Comparison of ENCODE assay signal across 9 mouse cellular contexts in genomic region chr10:127516576-127517260, GRCm38 (mm10). TPM values are rescaled to one million over a fixed set of nuclear protein-coding genes. Genes with fewer than 3 reads are reported as not detected.
DNase-seq lines count a peak whose midpoint lies in the region; ATAC-seq and TF ChIP-seq lines count a peak whose summit lies in the region.
"Had no signal": no experiment of that assay in that cellular context is flagged by ENCODE, and none has a peak within 500 bp of the region (broad histone marks: within the 10 kb centered on the region; RNA-seq: fewer than 3 reads in every experiment).

No protein-coding gene starts in this region.

- H3K36me3 ChIP-seq in kidney, adult 2 months (ENCODE audit: control insufficient read depth, insufficient read depth, low read length), result 0 out of 2 replicates have a peak, but pooled peaks cover 1% of the 10 kb centered on the region
- peaks cover 40% of the 10 kb centered on the region for H3K36me3 ChIP-seq in heart, embryonic 10.5 days
- no peaks in the 10 kb centered on the region for H3K36me3 ChIP-seq in midbrain, embryonic 15.5 days (replicated peaks)

- peak overlapping the region; percentile 15; the same call in 1 of the 2 replicates for H3K4me2 ChIP-seq in midbrain, embryonic 15.5 days

- TF ChIP-seq CTCF in kidney, adult 2 months (conservative IDR thresholded peaks at IDR 0.05; ENCODE audit: insufficient read depth, insufficient read length, low read depth, low read length), result no peak

- DNase-seq in kidney, adult 2 months, result peak; percentile 46
- DNase-seq in kidney, adult 9 months, result no peak
- DNase-seq in heart, embryonic 10.5 days (ENCODE audit: low spot score), result no peak
- peak; percentile 62 to 73 for DNase-seq in kidney, postnatal 25 days
- no peak for DNase-seq in urinary bladder, postnatal 10 days (ENCODE audit: low spot score)
- DNase-seq in thymus, postnatal 10 days (ENCODE audit: low spot score in 2 of 2), result no peak

- no peaks in the 10 kb centered on the region for H3K9me3 ChIP-seq in heart, embryonic 10.5 days
- H3K9me3 ChIP-seq in midbrain, embryonic 15.5 days, result no peaks in the 10 kb centered on the region

- WGBS in kidney, adult 2 months, result 31% methylated on average over 30 of the region's 30 CpGs
- WGBS in heart, embryonic 10.5 days, result 5% methylated on average over 30 of the region's 30 CpGs
- WGBS in midbrain, embryonic 15.5 days, result 7% methylated on average over 30 of the region's 30 CpGs

- no peak overlapping the region; the same call in 1 of the 2 replicates for H3K4me3 ChIP-seq in kidney, adult 2 months (ENCODE audit: insufficient read depth, low read depth, low read length)
- peak overlapping the region; percentile 49 for H3K4me3 ChIP-seq in heart, embryonic 10.5 days
- no peak overlapping the region for H3K4me3 ChIP-seq in midbrain, embryonic 15.5 days

- H3K9ac ChIP-seq in midbrain, embryonic 15.5 days, result peak overlapping the region; percentile 6; the same call in 1 of the 2 replicates

- H3K27me3 ChIP-seq in kidney, adult 2 months (replicated peaks; ENCODE audit: control insufficient read depth, insufficient read depth, low read length), result no peaks in the 10 kb centered on the region
- H3K27me3 ChIP-seq in heart, embryonic 10.5 days (ENCODE audit: insufficient read depth, poor library complexity, severe bottlenecking), result peaks cover 74% of the 10 kb centered on the region
- H3K27me3 ChIP-seq in midbrain, embryonic 15.5 days (replicated peaks), result peaks cover 16% of the 10 kb centered on the region; the same call in 1 of the 2 replicates

- H3K4me1 ChIP-seq in kidney, adult 2 months (ENCODE audit: control insufficient read depth, insufficient read depth, low read length), result peaks cover 15% of the 10 kb centered on the region; the same call in 1 of the 2 replicates
- H3K4me1 ChIP-seq in heart, embryonic 10.5 days, result peaks cover 76% of the 10 kb centered on the region
- peaks cover 69% of the 10 kb centered on the region for H3K4me1 ChIP-seq in midbrain, embryonic 15.5 days

- no peak for ATAC-seq in midbrain, embryonic 15.5 days (replicated peaks)
- ATAC-seq in cerebellum, adult (ENCODE audit: insufficient number of reproducible peaks, low FRiP score, low TSS enrichment), result no peak

- no peak overlapping the region; the same call in 1 of the 2 replicates for H3K27ac ChIP-seq in kidney, adult 2 months (ENCODE audit: insufficient read depth, low read depth, low read length)
- peak overlapping the region; percentile 75 for H3K27ac ChIP-seq in heart, embryonic 10.5 days
- no peak overlapping the region for H3K27ac ChIP-seq in midbrain, embryonic 15.5 days
- H3K27ac ChIP-seq: macrophage had no signal

- no peak for TF ChIP-seq POLR2A in kidney, adult 2 months (IDR thresholded peaks at IDR 0.05; ENCODE audit: low read depth, low read length)

RNA-seq across cellular contexts. Expression of gene Ndufa4l2, which starts 2.0 kb away (rescaled TPM):
- polyA plus RNA-seq in kidney, adult 2 months (2012; rRNA removed), result 24.4 and 27.4 TPM in 2 replicates
- 7.8 and 9.0 TPM in 2 replicates for polyA plus RNA-seq in heart, embryonic 10.5 days (2016; fragmentation: Nextera tagmentation; extraction: Ambion mirVana)
- 22.1 and 23.1 TPM in 2 replicates for polyA plus RNA-seq in midbrain, embryonic 15.5 days (2015; fragmentation: Nextera tagmentation; extraction: Ambion mirVana)
- polyA plus RNA-seq: macrophage had no signal

RNA-seq across cellular contexts. Expression of gene Shmt2, which starts 5.5 kb away (rescaled TPM):
- polyA plus RNA-seq in kidney, adult 2 months (2012; rRNA removed), result 232 and 274 TPM in 2 replicates
- 101 and 126 TPM in 2 replicates for polyA plus RNA-seq in heart, embryonic 10.5 days (2016; fragmentation: Nextera tagmentation; extraction: Ambion mirVana)
- 49.4 and 50.7 TPM in 2 replicates for polyA plus RNA-seq in midbrain, embryonic 15.5 days (2015; fragmentation: Nextera tagmentation; extraction: Ambion mirVana)

RNA-seq across cellular contexts. Expression of gene Stac3, which starts 15.2 kb away (rescaled TPM):
- 1.2 and 3.0 TPM in 2 replicates for polyA plus RNA-seq in kidney, adult 2 months (2012; rRNA removed)
- polyA plus RNA-seq in heart, embryonic 10.5 days (2016; fragmentation: Nextera tagmentation; extraction: Ambion mirVana), result 0.22 and 0.84 TPM in 2 replicates
- 1.4 and 2.4 TPM in 2 replicates for polyA plus RNA-seq in midbrain, embryonic 15.5 days (2015; fragmentation: Nextera tagmentation; extraction: Ambion mirVana)

RNA-seq across cellular contexts. Expression of gene Nxph4, which starts 17.6 kb away (rescaled TPM):
- polyA plus RNA-seq in kidney, adult 2 months (2012; rRNA removed), result 2.0 and 2.2 TPM in 2 replicates
- 0.16 and 0.33 TPM in 2 replicates for polyA plus RNA-seq in heart, embryonic 10.5 days (2016; fragmentation: Nextera tagmentation; extraction: Ambion mirVana)
- polyA plus RNA-seq in midbrain, embryonic 15.5 days (2015; fragmentation: Nextera tagmentation; extraction: Ambion mirVana), result 93.7 and 114 TPM in 2 replicates
- polyA plus RNA-seq: macrophage had no signal

Comparison
In these comparisons a context has a peak if more than half of its experiments do, and no peak if none do; other contexts are left out.
1. DNase-seq: peak in kidney, adult 2 months (single experiment) and kidney, postnatal 25 days (2 of 2); none in kidney, adult 9 months (single experiment), heart, embryonic 10.5 days (single experiment), urinary bladder, postnatal 10 days (single experiment) and thymus, postnatal 10 days (0 of 2).